Mouse (Mus musculus): ENCODE measurements at regions not wholly inside any gene's neighbourhood (a gene's known extent, or its start where the extent isn't known, plus 50 kb on each side); places are given as distances from the start of the nearest gene placed in this dataset.

DNA sequence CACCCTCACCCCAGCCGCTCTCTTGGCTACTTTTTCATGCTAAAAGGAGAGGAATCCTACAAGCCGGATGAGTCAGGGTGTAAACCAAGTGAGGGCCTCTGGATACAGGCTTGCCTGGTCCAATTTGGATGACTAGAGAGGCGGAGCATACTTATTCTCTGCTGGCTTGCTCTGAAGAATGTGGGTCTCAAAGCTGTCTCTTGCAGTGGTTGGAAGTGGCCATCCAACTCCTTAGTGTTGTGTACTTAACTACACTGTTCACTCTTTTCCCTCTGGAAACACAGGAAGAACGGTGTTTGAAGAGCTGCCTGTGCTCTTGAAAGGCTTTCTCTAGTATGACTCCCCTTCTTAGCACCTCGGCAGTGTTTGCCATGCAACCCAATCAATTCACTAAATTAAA, 208.7 kb upstream of the Jade1 start:
- ATAC-seq (ENCODE audit: low FRiP score, low read depth) = no peak
- Histone ChIP-seq H3K9ac (no peak overlapping the region), H3K36me3 (no peaks in the 10 kb centered on the region), H3K4me2 (replicated peaks) (no peak overlapping the region), H3K4me3 (no peak overlapping the region), H3K9me3 (no peaks in the 10 kb centered on the region), H3K27ac (no peak overlapping the region), H3K27me3 (replicated peaks) (no peaks in the 10 kb centered on the region), H3K4me1 (no peaks in the 10 kb centered on the region)
- 70% methylated on average over 5 of the region's 5 CpGs for WGBS

DNA sequence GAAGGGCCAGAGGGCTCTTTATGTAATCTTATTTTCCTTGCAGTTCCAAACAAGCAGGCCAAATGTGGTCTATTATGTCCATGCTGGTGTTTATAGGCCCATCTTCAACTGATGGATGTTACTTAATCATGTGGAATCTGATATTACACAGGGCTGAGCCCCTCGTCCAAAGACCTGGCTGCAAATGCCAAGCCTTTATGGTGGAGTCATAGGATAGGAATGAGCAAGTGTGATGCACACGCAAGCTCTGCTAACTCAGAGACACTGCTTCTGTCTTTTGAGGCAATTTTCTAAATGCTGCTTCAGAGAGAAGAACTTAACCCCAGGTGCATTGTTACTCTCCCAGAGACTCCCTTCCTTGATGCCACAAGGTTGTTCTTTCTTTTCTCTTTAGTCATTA, 212.1 kb upstream of the Jade1 start:
- Histone ChIP-seq H3K27me3 (replicated peaks) (no peaks in the 10 kb centered on the region), H3K9ac (no peak overlapping the region), H3K9me3 (no peaks in the 10 kb centered on the region), H3K4me1 (no peaks in the 10 kb centered on the region), H3K27ac (no peak overlapping the region), H3K4me3 (no peak overlapping the region), H3K4me2 (replicated peaks) (no peak overlapping the region), H3K36me3 (no peaks in the 10 kb centered on the region)
- WGBS = 90% methylated on average over 2 of the region's 2 CpGs
- no peak for ATAC-seq (ENCODE audit: low FRiP score, low read depth)

DNA sequence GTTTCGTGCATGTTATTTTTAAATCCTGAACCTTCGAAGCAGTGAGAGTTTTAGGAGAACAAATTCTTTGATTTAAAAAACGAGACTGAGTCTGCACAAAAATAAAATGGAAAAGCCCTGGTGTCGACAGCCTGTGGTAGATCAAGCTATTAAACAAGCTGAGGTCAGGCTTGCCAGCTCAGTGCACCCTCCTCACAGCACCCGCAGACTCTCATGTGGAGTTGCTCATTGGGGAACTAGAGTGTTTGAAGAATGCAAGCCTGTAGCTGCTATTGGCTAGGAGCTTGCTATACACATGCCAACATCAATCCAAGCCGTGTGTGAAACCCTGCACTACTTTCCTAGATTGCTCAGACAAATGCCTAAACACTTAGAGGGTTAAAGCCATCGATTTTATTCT, 223.1 kb upstream of the Jade1 start:
- no peak overlapping the region for H3K9ac ChIP-seq
- no peak overlapping the region for H3K4me3 ChIP-seq
- H3K4me2 ChIP-seq (replicated peaks) = no peak overlapping the region
- H3K9me3 ChIP-seq = 0 out of 2 replicates have a peak, but pooled peaks cover 6% of the 10 kb centered on the region
- no peaks in the 10 kb centered on the region for H3K4me1 ChIP-seq
- WGBS = 61% methylated on average over 7 of the region's 7 CpGs
- H3K27ac ChIP-seq = no peak overlapping the region
- H3K36me3 ChIP-seq = no peaks in the 10 kb centered on the region
- H3K27me3 ChIP-seq (replicated peaks) = no peaks in the 10 kb centered on the region
- no peak for ATAC-seq (ENCODE audit: low FRiP score, low read depth)

DNA sequence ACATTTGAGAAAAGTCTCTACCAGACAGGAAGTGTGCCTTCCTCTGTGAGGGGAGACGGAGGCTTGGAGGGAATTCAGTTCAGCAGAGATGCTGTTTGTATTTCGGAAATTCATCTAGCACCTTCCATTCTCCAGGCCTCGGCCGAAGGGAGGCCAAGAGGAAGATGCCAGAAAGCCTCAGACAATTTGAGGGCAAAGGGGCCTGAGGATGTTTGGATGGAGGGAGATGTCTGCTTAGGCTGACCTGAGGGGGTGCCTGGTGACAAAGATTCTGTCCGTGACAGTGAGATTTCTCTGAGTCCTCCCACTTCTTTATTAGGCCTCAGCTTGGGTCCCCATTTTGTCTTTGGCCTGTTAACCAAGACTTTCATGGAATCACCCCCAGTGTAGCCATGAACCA, 225.2 kb upstream of the Jade1 start:
- 0 out of 2 replicates have a peak, but pooled peaks cover 6% of the 10 kb centered on the region for H3K9me3 ChIP-seq
- H3K9ac ChIP-seq = no peak overlapping the region
- H3K36me3 ChIP-seq = no peaks in the 10 kb centered on the region
- WGBS = 79% methylated on average over 5 of the region's 5 CpGs
- H3K4me2 ChIP-seq (replicated peaks) = no peak overlapping the region
- H3K27me3 ChIP-seq (replicated peaks) = no peaks in the 10 kb centered on the region
- H3K4me3 ChIP-seq = no peak overlapping the region
- no peaks in the 10 kb centered on the region for H3K4me1 ChIP-seq
- H3K27ac ChIP-seq = no peak overlapping the region
- no peak for ATAC-seq (ENCODE audit: low FRiP score, low read depth)

GRCm38 (mm10) chr3:41328828-41329227, 226.7 kb upstream of the Jade1 start:
- no peak for ATAC-seq (ENCODE audit: low FRiP score, low read depth)
- H3K9me3 ChIP-seq = 0 out of 2 replicates have a peak, but pooled peaks cover 2% of the 10 kb centered on the region
- H3K36me3 ChIP-seq = no peaks in the 10 kb centered on the region
- no peak overlapping the region for H3K27ac ChIP-seq
- no peak overlapping the region for H3K4me3 ChIP-seq
- WGBS = 79% methylated on average over 1 of the region's 1 CpGs
- H3K27me3 ChIP-seq (replicated peaks) = no peaks in the 10 kb centered on the region
- no peaks in the 10 kb centered on the region for H3K4me1 ChIP-seq
- no peak overlapping the region for H3K9ac ChIP-seq
- H3K4me2 ChIP-seq (replicated peaks) = no peak overlapping the region

DNA sequence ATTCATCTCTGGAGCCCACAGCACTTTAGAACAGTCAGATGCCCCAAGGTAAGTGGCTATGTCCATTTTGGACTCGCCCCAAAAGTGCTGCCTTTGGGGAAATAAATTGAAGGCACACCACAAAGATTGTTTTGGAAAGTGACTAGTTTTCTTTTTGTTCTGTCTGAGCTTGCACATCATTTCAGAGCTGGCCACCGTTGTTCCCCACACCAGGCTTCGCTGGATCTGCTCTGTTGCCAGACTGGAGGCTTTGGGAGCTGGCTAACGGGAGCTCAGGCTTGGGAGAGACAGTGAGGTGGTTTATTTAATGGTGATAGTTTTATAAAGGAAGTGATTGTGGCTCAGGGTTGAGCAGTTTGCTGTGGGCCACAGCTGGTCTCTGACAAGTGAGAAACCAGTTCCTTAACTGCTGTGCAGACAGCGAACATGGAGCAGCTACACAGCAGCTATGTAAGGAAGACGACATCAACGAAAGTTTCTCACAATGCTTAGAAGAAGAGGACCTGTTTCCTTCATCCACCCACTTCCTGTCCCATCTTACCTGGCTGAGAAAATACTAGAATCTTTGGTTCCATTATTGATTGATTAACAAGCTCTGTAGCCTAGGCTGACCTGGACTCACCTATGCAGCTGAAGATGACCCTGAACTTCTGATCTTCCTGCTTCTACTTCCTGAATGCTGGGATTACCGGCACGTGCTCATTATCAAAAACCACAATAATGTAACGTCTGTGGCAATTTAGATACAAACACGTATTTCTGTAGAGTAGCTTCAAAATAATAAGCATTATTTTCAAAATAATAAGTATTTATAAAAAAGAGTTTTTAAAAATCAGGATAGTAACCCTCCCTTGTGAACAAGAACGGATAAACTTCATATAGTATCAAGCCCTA, 229.1 kb upstream of the Jade1 start:
- Histone ChIP-seq H3K4me2 (replicated peaks) (no peak overlapping the region), H3K27ac (no peak overlapping the region), H3K9ac (no peak overlapping the region), H3K27me3 (replicated peaks) (no peaks in the 10 kb centered on the region), H3K4me3 (no peak overlapping the region), H3K9me3 (no peaks in the 10 kb centered on the region), H3K36me3 (no peaks in the 10 kb centered on the region), H3K4me1 (no peaks in the 10 kb centered on the region)
- WGBS = 86% methylated on average over 12 of the region's 12 CpGs
- no peak for ATAC-seq (ENCODE audit: low FRiP score, low read depth)

DNA sequence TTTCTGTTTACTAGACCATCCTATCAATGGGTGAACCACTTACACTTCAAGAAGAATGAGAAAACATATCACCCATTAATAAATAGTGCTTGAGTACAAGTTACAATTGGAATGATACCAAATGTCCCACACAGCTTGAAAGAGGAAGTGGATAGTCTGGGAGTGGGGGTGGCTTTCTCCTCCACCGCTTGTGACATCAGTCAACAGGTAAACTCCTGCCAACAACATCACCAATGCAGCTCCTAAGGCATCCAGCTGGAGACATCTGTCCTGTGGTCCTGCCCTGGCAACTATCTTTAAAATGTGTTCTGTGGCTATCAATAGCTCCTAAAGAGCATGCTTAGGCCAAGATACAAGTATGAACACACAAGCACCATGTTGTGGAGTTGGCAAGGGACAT, 233.7 kb upstream of the Jade1 start:
- Histone ChIP-seq H3K27ac (no peak overlapping the region), H3K36me3 (no peaks in the 10 kb centered on the region), H3K27me3 (replicated peaks) (no peaks in the 10 kb centered on the region), H3K9me3 (no peaks in the 10 kb centered on the region), H3K4me1 (peaks cover 12% of the 10 kb centered on the region; the same call in 1 of the 2 replicates), H3K9ac (no peak overlapping the region), H3K4me3 (no peak overlapping the region), H3K4me2 (replicated peaks) (no peak overlapping the region)
- ATAC-seq (ENCODE audit: low FRiP score, low read depth) = no peak
- 97% methylated on average over 1 of the region's 1 CpGs for WGBS

DNA sequence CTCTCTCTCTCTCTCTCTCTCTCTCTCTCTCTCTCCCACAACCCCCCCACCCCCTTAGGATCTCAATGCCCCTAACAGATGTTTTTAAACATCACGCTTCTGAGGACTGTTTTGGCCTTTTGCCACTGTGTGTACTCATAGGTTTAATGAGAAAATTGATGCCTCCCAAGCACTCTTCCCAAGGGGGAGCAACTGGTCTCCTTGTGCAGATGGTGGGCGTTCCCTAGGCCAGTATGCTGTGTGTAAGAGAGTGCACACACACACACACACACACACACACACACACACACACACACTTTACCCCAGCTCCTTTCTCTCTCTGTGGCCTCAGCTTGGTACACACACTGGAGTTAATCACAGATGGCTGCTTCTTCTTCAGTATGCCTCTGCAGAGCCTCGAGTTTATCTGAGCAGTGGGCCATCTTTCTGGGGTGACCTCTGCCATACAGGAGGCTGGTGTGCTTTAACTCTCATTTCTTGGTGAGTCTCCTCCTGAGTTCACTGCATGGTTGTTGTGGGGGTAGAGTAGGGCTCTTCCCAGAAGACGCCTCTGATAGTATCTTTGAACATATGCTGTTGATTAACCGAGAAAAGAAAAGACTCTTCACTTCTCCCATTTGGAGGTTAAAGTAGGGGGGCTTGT, 236.2 kb upstream of the Jade1 start:
- peaks cover 12% of the 10 kb centered on the region; the same call in 1 of the 2 replicates for H3K4me1 ChIP-seq
- H3K36me3 ChIP-seq = no peaks in the 10 kb centered on the region
- H3K9ac ChIP-seq = no peak overlapping the region
- H3K9me3 ChIP-seq = no peaks in the 10 kb centered on the region
- 61% methylated on average over 5 of the region's 5 CpGs for WGBS
- H3K4me2 ChIP-seq (replicated peaks) = no peak overlapping the region
- ATAC-seq (ENCODE audit: low FRiP score, low read depth) = peak; percentile 66
- no peaks in the 10 kb centered on the region for H3K27me3 ChIP-seq (replicated peaks)
- no peak overlapping the region for H3K4me3 ChIP-seq
- no peak overlapping the region for H3K27ac ChIP-seq

GRCm38 (mm10) chr3:41318232-41319131, 235.6 kb upstream of the Pgrmc2 start:
- H3K9me3 ChIP-seq = no peaks in the 10 kb centered on the region
- no peak overlapping the region for H3K4me3 ChIP-seq
- no peak overlapping the region for H3K9ac ChIP-seq
- no peak overlapping the region for H3K4me2 ChIP-seq (replicated peaks)
- H3K27ac ChIP-seq = no peak overlapping the region
- ATAC-seq (ENCODE audit: low FRiP score, low read depth) = no peak; the same call in 1 of the 2 replicates
- WGBS = 33% methylated on average over 12 of the region's 12 CpGs
- H3K4me1 ChIP-seq = peaks cover 12% of the 10 kb centered on the region; the same call in 1 of the 2 replicates
- H3K27me3 ChIP-seq (replicated peaks) = no peaks in the 10 kb centered on the region
- H3K36me3 ChIP-seq = no peaks in the 10 kb centered on the region

DNA sequence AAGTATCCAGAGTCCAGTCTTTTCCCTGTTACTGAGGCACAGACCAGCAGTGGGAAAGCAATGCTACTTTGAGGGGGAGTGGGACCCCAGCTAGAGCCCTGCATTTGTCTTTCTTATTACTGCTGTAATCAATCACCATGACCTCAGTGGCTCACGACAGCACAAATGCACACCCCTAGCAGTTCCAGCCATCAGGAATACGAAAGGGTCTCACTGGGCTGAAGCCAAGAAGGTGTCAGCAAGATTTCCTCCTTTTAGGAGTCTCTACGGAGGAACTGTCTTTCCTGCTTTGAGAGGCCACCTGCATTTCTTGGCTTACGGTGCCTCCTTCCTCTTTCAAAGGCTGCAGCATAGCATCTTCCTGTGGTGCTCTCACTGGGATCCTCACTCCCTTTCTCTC, 234.3 kb upstream of the Pgrmc2 start:
- H3K9me3 ChIP-seq = no peaks in the 10 kb centered on the region
- no peaks in the 10 kb centered on the region for H3K36me3 ChIP-seq
- H3K4me3 ChIP-seq = no peak overlapping the region
- H3K27me3 ChIP-seq (replicated peaks) = no peaks in the 10 kb centered on the region
- no peak overlapping the region for H3K9ac ChIP-seq
- 15% methylated on average over 4 of the region's 4 CpGs for WGBS
- peak; percentile 23; the same call in 1 of the 2 replicates for ATAC-seq (ENCODE audit: low FRiP score, low read depth)
- no peak overlapping the region for H3K4me2 ChIP-seq (replicated peaks)
- H3K27ac ChIP-seq = no peak overlapping the region
- peaks cover 12% of the 10 kb centered on the region; the same call in 1 of the 2 replicates for H3K4me1 ChIP-seq

DNA sequence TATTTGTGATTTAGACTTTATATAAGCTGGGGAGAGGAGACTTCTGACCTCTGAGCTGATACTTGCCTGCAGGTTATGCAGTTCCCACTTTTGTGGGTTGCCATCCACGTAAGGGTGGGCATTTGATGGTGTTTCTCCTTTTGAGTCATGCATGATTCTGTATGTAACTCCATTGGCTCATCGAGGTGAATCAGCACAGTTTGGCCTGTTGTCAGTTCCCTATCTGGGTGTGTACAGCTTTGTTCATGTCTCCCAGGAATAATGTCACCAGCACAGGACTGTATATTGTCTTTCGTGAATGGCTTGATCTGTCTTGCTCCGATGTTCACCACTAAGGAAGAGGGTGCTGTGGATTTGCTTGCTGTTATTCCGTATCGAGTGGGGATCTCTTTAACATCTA, 229.6 kb upstream of the Pgrmc2 start:
- no peak for ATAC-seq (ENCODE audit: low FRiP score, low read depth)

More for the DNA sequence above, 229.6 kb upstream of the Pgrmc2 start:
- no peaks in the 10 kb centered on the region for H3K36me3 ChIP-seq
- WGBS = 87% methylated on average over 6 of the region's 6 CpGs
- peaks cover 5% of the 10 kb centered on the region; the same call in 1 of the 2 replicates for H3K4me1 ChIP-seq
- H3K4me3 ChIP-seq = no peak overlapping the region
- no peak overlapping the region for H3K9ac ChIP-seq
- no peak overlapping the region for H3K27ac ChIP-seq
- no peaks in the 10 kb centered on the region for H3K9me3 ChIP-seq
- H3K27me3 ChIP-seq (replicated peaks) = no peaks in the 10 kb centered on the region
- H3K4me2 ChIP-seq (replicated peaks) = no peak overlapping the region
